Mouse (Mus musculus): Measurements from ENCODE around the gene Slamf9.

Gene Slamf9

DNA sequence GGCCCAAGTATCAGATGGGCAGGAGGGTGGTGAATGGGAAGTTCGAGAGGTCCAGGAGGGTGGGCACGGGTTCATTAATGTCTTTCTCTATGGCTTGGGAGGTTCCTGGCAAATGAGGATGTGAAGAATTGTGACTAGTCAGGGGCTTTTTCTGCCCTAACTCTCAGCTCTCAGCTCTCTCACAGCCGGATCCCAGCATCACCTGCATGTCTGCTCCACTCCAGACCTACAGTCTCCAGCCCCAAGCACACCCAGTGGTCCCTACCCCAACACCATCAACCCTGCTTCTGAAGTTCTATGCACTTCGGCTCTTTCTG is 39.0 kb downstream of the Slamf9 start:
- DNase-seq (ENCODE audit: inconsistent ontology term) = no peak

DNA sequence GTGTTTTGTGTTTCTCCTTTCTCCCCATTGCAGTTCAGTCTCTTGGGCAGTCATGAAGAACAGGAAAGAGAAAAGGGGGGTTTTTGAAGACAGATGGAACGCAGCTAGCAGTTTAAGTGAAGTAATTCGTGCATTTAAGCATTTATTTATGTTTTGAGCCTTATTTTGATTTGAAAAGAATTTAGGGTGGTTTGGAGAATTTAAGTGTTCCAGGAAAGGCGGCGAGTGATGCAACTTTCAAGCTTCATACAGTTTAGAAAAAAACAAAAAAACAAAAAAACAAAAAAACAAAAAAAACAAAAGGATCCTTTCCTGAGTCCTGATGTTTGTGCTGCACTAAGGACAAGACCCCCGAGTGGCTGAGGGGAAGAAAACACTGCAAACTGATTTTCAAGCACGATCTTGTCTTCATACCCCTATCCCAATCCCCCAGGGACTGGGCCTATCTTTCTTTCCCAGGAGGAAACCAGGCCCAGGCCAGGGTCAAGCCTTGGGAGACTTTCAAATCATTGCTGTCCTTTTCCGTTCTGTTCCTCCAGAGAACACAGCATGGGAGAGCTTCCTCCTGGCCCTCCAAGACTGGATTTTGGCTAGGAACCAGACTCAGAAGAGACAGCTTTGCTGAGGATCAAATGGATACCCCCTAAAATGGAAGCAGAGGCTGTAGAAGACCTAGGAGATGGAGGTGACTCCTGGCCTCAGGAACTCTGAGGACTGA is 39.6 kb downstream of the Slamf9 start:
- no peak for DNase-seq (ENCODE audit: inconsistent ontology term)

DNA sequence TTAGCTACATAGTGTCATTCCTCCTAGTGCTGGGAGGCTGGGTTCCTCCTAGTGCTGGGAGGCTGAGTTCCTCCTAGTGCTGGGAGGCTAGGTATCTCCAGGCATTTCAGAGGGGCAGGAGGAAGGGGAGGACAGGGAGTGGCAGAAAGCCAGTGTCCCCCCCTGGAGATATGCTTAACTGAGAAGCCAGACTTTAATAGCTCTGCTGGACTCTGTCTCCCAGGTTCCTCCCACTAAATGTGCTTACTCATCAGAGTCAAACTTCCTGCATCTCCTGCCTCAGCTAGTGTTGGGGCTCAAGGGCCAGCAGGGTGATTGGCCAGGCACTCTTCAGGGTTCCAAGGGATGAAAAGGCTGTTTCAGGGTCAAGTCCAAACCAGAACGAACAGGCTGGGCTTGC is 40.2 kb downstream of the Slamf9 start:
- DNase-seq (ENCODE audit: inconsistent ontology term) = no peak

DNA sequence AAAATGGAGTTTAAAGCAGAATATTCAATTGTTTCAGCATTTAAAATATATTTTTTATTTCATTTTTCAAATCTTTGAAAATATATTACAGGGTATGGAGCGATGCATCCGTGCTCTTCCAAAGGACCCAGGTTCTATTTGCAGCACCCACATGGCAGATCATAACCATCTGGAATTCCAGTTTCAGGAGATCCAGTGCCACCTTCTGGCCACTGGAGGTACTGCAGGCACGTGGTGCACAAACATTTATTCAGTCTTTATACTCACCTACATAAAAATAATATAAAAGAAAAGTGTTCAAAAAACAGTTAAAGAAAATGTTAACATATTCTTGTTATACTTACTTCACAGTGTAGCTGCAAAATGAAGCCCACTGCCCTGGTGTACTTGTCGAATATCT is 42.9 kb downstream of the Slamf9 start:
- DNase-seq (ENCODE audit: inconsistent ontology term) = no peak

DNA sequence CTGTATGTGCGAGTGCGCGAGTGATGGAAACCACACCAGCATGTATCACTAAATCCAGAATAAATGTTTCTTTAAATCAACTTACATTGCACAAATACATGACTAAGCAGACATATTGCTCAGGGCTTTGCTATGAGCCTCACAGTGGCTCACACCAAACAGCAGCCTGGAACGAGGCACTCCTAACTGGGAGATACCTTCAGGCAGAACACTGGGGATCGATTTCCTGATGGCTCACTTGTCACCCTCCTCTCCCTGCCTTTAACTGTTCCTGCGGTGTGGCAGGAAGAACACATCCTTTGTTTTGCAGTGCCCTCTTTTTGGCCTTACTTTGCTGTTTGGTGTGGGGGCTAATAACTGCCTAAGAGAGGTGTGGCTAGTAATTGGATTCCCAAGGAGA is 44.5 kb downstream of the Slamf9 start:
- DNase-seq (ENCODE audit: inconsistent ontology term) = no peak

DNA sequence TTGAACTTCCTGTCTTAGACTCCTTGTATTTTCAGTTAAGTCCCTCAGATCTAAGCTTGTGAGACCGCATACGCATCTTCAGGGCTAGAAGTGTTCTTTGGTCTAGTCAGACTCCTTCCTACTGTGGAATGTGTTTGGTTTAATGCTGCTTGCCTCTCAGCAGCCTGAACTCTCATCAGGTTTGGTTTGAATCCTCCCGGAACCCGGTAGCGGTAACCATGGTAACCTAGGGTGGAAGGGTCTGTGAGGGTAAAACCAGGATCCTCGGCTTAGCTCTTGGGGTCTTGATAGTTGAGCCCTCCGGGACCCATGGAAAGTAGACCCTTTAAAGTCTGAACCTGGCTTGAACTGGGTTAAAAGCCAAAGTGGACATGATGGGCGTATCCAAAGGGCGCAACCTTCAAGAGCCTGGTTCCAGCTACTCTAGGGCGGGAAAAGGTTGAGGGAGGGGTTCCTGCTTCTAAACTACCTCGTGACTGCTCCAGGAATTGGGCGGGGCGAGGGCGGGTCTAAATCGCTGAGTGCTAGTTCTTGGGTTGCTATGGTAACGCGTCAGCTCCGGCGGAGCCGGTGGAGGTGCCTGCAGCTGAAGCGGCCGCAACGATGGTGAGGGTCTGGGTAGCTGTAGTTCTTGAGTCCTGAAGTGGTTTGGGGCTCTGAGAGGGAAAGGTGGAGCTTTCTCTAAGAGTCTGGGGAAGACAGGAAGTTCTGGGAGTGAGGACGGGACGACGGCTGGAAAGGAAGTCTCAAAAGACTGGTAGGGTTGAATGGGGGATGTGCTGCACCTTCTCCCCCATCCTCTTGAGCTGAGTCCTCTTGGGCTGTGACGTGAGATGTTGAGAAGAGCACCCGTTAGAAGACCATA is 45.6 kb downstream of the Slamf9 start, which contains the start of gene Cfap45:
Gene Cfap45, plus strand, starts transcription at position 226 of the 865 bp plus-strand sequence.
- peak; percentile 86 for DNase-seq (ENCODE audit: inconsistent ontology term)

DNA sequence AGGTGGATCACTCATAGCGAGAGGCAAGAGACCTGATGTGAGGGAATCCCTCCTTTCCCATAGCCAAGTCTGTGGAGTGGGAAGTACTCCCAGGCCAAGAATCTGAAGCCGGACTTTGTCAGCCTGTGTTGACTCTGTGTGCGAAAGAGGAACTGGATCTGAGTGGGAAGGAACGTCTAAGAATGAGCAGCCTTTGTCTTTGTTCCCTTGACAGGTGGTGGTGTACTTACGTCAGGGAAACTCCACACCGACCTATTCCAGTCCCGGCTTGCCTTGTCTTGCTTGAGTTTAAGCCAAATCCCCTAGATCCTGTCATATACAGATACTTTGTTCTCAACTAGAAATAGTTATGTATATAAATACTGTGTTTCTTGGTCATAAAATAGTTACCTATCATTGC is 47.4 kb downstream of the Slamf9 start:
- no peak for DNase-seq (ENCODE audit: inconsistent ontology term)

DNA sequence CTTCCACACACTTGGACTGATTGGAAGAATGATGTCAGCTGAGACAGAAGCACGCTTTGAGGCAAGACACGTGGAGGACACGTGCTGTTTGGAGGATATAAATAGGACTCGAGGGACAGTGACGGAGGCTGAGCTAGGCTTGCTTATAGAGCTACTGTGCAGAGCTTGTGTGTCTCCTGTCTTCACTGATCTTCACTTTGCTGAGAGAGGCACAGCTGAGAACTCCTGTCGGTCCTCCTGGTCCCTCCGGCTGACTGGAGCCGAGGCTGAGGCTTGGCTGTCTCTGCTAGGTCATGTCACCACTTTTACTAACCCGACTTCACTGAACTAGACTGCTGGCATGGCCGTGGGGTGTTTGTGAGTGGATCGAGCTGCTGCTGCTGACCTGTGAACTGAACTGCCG is 48.5 kb downstream of the Slamf9 start:
- no peak for DNase-seq (ENCODE audit: inconsistent ontology term)

DNA sequence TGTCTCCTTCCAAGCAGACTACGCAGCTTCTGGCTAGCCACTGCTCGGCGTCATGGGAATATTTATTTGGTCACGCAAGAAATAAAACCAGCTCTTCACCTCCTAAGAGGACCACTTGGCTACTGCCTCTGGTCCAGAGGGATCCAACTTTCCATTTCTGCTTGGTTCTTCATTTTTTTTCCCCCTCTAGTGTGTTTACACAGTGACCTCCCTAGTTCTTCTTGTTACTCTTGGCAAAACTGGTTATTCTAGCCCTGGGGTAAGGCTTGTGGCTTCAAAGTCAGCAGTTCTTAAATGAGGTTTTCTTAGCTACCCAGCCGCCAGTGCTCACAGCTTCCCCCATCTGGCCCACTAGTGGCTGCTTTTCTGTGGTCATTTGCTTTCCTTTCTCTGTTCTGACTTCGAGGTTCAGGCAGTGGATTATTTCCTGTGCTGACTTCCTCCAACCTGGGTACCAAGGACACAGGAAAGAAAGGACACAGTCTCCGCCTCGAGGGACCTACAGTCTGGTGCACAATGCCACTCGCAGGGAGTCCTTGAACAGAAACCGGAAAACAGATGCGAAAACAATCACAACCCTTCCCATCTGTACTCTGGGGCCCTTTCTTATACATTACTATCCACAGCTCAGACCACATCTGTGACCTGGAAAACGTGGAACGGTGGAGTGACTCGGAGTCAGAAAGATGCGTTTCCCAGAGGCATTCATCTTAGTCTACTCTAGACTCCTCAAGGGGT is 50.0 kb downstream of the Slamf9 start:
- DNase-seq (ENCODE audit: inconsistent ontology term) = no peak

DNA sequence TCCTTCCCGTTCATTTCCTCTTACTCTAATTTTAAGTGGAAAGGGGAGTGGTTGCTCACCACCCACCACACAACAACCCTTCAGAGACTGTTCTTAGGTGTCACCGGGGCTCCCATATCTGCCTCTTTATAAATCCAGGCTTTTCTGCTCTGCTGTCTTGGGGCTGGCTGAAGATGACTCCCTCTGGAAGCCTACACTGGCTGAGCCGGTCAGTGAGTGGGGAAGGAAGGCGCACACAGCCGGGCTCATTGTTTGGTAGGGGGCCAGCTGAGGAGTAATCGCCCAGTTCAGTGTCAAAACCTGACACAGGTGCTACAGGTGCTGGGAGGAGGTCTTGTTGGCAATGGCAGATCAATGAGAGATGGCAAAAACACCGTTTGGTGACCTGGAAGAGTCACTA is 50.8 kb downstream of the Slamf9 start:
- no peak for DNase-seq (ENCODE audit: inconsistent ontology term)

DNA sequence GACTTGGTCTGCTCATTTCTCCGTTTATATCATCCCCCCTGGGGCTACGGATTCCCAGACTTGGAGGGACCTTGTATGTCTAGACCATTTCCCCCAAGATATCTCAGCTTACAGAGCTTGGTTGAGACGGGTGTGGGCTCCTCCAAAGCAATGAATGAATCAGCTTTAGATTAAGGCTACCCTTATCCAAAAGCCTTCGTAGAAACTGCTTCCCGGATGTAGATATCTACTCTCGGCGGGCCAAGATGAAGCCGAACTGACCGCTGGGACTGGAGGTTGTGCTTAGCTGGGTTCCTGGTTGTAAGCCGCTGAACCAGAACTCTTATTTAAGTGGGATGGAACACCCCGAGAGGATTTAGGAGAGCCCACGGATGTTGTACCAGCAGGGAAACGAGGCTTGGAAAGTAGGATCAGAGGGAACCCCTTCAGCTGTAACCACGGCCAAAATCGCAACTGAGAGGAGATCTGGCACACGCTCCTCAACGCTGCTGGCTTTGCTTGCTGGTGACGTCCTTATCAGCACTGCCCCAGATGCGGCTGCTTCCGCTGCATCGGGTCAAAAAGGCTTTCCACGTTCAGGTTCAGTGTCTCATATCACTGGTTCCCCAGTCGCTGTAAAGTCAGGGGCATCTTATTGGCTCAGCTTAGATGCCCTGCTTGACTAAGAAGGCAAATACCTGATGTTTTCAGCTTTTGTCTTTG is 51.4 kb downstream of the Slamf9 start:
- DNase-seq (ENCODE audit: inconsistent ontology term) = no peak

DNA sequence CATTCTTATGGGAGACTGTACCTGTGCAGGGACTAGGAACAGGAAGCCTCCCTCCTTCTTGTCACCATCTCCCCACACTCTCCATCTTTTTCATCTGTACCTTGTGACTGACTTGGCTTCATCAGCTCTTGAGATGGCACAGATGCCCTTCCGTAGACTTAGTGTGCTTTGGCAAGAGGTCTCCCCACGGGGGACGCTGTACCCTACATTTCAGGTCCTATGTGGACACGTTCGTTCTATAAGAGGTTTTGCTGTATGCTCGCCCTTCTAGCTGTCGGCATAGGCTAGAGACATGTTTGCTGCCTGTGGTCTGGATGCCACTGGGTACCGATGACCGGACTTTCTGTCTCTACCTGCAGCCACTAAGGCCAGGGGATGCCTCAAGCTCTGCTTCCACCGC is 52.3 kb downstream of the Slamf9 start:
- DNase-seq (ENCODE audit: inconsistent ontology term) = no peak

Measured in Muller cell, postnatal 12 days (primary cell).